Mouse (Mus musculus) CH12F3 (cell line): Measurements from ENCODE around the gene Acd.

Experiments used
- in situ Hi-C: fragments of 300-500 bp; cut with MboI; formaldehyde crosslinking; loops from 2 replicates; pipeline ENCODE4 v1.14.3; 2020; ENCODE audit warnings: low sequenced_read_pairs

Gene Acd

GRCm38 (mm10) chr8:105702731-105703415 lies 2.0 kb upstream of the Acd start:
- in situ Hi-C loops, result no loop called here

DNA sequence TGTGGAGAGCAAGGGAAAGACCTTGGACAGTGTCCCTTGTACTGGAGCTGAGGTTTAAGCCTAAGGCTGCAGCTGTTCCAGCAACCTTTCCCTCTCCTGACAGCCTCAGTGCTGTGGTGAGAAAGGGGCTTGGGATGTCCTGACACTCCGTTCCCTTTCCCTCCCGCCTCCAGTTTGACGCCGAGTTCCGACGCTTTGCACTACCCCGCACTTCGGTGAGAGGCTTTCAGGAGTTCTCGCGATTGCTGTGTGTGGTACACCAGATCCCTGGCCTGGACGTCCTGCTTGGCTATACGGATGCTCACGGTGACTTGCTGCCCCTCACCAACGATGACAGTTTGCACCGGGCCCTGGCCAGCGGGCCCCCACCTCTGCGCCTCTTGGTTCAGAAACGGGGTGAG lies 1.1 kb upstream of the Acd start:
- in situ Hi-C loops, result no loop called here

DNA sequence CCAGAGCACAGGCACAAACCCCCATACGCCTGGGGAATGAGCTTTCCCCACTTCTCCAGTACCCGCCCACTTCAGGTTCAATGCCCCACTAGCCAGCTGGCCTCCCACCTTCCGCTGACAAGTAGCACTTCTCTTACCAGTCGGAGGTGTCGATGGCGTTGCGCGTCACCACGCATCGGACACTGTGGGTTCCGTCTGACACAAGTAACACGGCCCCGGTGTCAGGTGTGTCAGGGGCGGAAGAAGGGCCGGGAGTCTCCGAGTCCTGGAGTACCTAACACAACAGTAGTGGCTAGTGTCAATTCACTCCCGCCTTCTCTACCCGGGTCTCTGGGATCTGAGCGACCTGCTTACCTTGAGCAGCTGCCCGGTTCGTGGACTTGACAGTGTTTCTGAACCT lies 336 bp downstream of the Acd start:
- in situ Hi-C loops, result no loop called here

- in situ Hi-C loops, result no loop called here
Observed at GRCm38 (mm10) chr8:105699488-105700215, 1.2 kb downstream of the Acd start.

DNA sequence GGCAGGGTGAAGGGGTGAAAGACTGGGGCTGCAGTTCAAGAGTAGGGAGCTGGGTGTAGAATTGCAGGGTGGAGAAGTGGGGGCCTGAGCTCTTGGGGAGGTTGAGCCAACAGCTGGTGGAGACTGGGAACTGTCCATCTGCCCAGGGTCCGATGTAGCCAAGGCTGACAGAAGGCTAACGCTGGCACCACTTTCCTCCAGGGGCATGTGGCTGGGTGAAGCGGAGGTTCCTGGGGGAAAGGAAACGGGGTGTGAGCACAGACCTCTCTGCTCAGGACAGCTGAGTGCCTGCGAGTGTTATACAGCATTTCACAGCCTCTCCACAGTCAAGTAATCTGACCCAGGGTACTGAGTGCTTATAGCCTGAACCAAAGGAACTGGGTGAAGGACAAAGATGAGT lies 2.2 kb downstream of the Acd start:
- in situ Hi-C loops, result no loop called here

DNA sequence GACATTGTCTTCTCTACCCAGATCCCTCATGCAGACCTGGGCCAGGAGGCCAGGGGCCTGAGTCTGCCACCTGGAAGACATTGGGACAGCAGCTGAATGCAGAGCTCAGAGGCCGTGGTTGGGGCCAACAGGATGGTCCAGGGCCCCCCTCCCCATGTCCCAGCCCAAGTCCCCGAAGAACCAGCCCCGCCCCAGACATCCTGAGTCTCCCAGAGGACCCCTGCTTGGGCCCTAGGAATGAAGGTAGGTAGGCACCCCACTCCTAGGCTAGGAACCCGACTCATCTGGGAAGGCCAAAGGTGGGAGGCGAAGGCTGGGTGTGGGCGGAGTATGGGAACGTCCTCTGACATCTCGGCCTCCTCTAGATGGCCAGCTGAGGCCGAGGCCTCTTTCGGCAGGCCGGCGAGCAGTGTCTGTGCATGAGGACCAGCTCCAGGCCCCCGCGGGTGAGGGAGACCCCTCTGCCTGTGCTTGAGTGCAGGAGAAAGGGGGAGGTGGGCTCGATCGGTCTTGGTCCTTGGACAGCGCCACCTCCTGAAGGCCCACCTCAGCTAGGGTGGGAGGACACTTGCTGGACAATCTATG lies 3.6 kb downstream of the Acd start:
- in situ Hi-C loops, result no loop called here

DNA sequence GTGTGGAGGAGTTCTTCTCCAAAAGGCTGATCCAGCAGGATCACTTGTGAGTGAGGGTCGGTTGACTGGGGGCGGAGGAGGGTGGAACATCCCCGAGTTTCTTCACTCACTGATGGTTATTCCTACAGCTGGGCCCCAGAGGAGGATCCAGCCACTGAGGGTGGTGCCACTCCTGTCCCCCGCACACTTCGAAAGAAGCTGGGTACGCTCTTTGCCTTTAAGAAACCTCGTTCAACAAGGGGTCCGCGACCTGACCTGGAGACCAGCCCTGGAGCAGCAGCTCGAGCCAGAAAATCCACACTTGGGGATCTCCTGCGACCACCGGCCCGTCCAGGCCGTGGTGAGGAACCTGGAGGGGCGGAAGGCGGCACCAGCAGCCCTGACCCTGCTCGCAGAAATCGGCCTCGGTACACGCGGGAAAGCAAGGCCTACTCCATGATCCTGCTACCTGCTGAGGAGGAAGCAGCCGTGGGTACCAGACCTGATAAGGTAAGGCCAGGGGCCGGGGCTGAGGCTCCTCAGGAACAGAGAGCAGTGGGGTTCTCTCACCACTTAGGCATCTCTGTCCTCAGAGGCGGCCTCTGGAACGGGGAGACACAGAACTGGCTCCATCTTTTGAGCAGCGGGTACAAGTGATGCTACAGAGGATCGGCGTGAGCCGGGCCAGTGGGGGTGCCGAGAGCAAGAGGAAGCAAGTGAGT lies 5.7 kb downstream of the Acd start:
- in situ Hi-C loops, result no loop called here

DNA sequence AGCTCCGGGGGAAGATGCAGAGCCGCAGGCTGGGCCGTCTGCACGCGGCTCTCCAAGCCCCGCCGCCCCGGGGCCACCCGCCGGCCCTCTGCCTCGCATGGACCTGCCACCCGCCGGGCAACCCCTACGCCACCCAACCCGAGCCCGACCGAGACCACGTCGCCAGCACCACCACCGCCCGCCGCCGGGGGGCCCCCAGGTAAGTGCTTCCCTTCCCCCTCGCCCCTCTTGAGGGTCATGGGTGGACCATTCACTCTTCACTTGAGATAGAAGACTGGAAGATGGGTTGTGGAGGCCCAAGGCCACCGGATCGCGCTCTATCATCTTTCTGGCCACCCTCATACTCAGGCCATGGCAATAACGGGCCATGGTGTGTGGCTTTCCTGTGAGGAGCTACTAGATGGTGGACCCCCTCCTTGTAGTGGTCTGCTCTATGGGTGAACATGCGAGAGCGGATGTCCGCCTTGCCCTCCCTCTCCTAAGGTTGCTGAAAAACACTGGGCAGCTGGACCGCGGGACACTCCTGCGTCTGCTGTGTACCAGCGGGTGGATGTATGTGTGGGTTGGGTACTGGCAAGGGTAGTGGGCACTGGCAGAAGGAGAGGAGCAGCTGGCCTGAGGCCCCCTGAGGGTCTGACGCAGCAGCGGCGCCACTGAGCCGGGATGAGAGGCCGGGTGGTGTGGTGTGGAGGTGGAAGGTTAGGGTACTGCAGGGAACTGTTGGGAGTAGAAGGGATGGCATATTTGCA lies 6.7 kb downstream of the Acd start:
- in situ Hi-C loops, result no loop called here

DNA sequence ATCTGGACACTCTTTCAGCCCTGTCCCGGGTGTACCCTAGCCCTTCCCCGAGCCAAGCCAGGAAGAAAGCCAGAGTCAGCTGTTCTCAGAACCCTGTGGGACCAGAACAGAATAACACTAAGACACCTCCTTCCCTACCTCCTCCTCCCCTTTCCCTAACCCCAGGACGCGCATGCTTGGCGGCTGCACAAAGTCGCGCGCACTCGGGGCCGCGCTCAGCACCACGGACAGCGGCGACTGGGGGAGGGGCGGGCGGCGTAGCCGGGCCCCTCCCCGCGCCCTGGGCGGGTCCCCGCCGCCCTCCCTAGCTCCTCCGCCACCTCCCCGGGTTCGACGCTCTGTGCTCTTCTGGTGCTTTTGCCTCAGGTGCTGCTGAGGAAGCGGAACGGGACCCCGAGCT lies 7.3 kb downstream of the Acd start:
- in situ Hi-C loops, result no loop called here

- in situ Hi-C loops, result no loop called here
Observed at GRCm38 (mm10) chr8:105692449-105693182, 8.3 kb downstream of the Acd start.

DNA sequence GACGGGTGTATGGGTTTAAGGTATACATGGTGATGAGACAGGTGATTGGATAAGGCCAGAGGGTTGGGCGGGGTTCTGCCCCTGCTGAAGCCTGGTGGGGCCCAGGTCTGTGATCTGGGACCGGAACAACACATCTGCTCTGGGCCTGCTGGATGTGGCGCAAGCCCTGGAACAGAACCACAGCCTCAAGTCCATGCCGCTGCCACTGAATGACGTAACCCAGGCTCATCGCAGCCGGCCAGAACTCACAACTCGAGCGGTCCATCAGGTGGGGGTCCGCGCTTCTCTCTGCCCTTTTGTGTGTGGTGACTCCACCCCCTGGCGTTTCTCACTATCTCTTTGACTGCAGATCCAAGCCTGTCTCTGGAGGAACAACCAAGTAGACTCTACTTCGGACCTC lies 9.9 kb downstream of the Acd start:
- in situ Hi-C loops, result no loop called here

- in situ Hi-C loops, result no loop called here
Observed at GRCm38 (mm10) chr8:105689983-105690360, 10.9 kb downstream of the Acd start.

GRCm38 (mm10) chr8:105689256-105689982 lies 11.5 kb downstream of the Acd start:
- in situ Hi-C loops, result no loop called here

DNA sequence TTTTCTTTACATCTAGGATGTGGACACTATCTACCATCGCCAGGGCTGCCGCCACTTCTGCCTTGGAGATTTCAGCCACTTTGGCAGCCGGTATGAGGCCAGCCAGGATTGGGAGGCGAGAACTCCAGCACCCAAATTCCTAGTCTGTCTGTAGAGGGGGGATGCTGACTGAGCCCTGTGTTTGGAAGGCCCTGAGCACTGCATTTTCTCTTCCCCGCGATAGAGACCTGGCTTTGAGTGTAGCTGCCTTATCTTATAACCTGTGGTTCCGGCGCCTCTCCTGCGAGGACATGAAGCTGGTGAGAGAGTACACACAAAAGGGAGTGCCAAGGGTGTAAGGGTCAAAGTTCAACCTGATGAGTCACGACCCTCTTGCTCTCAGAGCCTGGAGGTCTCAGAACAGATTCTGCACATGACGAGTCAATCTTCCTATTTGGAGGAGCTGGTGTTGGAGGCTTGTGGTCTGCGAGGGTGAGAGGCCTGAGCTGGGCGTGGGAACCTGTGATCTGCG lies 12.6 kb downstream of the Acd start:
- in situ Hi-C loops, result no loop called here

GRCm38 (mm10) chr8:105687512-105687911 lies 13.4 kb downstream of the Acd start:
- in situ Hi-C loops, result no loop called here

GRCm38 (mm10) chr8:105686551-105686950 lies 14.4 kb downstream of the Acd start:
- in situ Hi-C loops, result no loop called here

GRCm38 (mm10) chr8:105685796-105686308 lies 15.1 kb downstream of the Acd start, which contains the start of gene Carmil2:
TSS of gene Carmil2 (plus strand) at chr8:105686274.
- in situ Hi-C loops, result no loop called here

- in situ Hi-C loops, result no loop called here
Observed at GRCm38 (mm10) chr8:105685325-105685724, 15.6 kb downstream of the Acd start.

DNA sequence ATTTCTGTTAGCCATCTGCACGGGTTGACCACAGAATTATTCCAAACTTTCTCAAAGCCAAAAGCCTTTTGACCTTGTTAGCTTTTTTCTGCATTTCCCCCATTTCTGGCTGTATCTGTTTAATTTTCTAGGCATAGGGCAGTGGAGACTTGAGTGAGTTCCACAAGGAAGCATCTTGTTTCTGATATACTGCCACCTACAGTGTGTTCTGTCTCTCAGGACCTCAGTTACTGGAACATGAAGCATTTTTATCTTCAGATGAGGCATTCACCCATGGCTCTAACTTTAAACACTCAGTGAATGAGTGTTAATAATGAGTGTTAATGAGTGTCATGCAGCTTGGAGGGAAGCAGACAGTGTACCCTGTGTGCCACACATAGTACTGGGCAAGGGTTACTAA lies 23.0 kb downstream of the Acd start:
- in situ Hi-C loops, result no loop called here
